Mouse (Mus musculus) limb, embryonic 14.5 days (tissue): Measurements from ENCODE around the gene Xylt1. TPM values are rescaled to one million over a fixed set of nuclear protein-coding genes. Genes with fewer than 3 reads are reported as not detected.

Experiments used
- ATAC-seq: fragments of 200-750 bp; cut with Nextera tagmentation; 2 replicates; pipeline ENCODE4 v1.8.0; 2017; ENCODE audit warnings: low read depth, moderate number of reproducible peaks, moderate TSS enrichment; ENCODE audit not compliant: low FRiP score
- DNase-seq: peaks from one replicate; pipeline ENCODE4 v3.0.0-alpha.2; 2015; ENCODE audit warnings: low spot score
- H3K27ac ChIP-seq: fragments of 300-500 bp; sonication (generic); replicated peaks from 2 replicates; pipeline ENCODE4 v1.5.1; 2014; ENCODE audit warnings: low read depth, mild to moderate bottlenecking, low read length, moderate library complexity, mixed read lengths
- H3K27me3 ChIP-seq: fragments of 300-500 bp; sonication (generic); 2 replicates; pipeline ENCODE4 v1.6.1; 2014; ENCODE audit warnings: low read length, mixed read lengths; ENCODE audit not compliant: control insufficient read depth, insufficient read depth
- H3K36me3 ChIP-seq: fragments of 300-500 bp; sonication (generic); 2 replicates; pipeline ENCODE4 v1.6.1; 2014; ENCODE audit warnings: mild to moderate bottlenecking, low read length, moderate library complexity, mixed read lengths; ENCODE audit not compliant: control insufficient read depth, insufficient read depth
- H3K4me1 ChIP-seq: fragments of 300-500 bp; sonication (generic); 2 replicates; pipeline ENCODE4 v1.6.1; 2014; ENCODE audit warnings: antibody characterized with exemption, low read length, mixed read lengths; ENCODE audit not compliant: control insufficient read depth, insufficient read depth
- H3K4me2 ChIP-seq: fragments of 300-500 bp; sonication (generic); replicated peaks from 2 replicates; pipeline ENCODE4 v1.6.1; 2014; ENCODE audit warnings: low read depth, mild to moderate bottlenecking, low read length, moderate library complexity; ENCODE audit not compliant: severe bottlenecking
- H3K4me3 ChIP-seq: fragments of 300-500 bp; sonication (generic); replicated peaks from 2 replicates; pipeline ENCODE4 v1.5.1; 2014; ENCODE audit warnings: low read length
- H3K9ac ChIP-seq: fragments of 300-500 bp; sonication (generic); 2 replicates; pipeline ENCODE4 v1.6.1; 2014; ENCODE audit warnings: mild to moderate bottlenecking, low read depth, low read length, moderate library complexity; ENCODE audit not compliant: severe bottlenecking
- H3K9me3 ChIP-seq: fragments of 300-500 bp; sonication (generic); 2 replicates; pipeline ENCODE4 v1.6.1; 2016; ENCODE audit warnings: low read length; ENCODE audit not compliant: control insufficient read depth
- POLR2A ChIP-seq: fragments of 200-500 bp; IDR thresholded peaks from 2 replicates; pipeline ENCODE4 v1.8.0; 2012; ENCODE audit warnings: inconsistent platforms, mild to moderate bottlenecking, moderate library complexity, borderline replicate concordance; ENCODE audit not compliant: insufficient read depth, insufficient read length; ENCODE audit errors: extremely low read depth
- WGBS: fragments of 180-500 bp; shearing (Covaris S2); extraction: QIAGEN DNeasy Blood & Tissue Kit; methylation state at CpG from one replicate; pipeline ENCODE4 v1.1.7; 2014; 5-methylcytosine and 5-hydroxymethylcytosine counted together
- polyA plus RNA-seq, 2 experiments: library from polyadenylated mRNA; depleted of rRNA in 1 of 2; stranded (reverse) in 1 of 2; unstranded in 1 of 2; fragments of >200 nt; fragmentation: Nextera tagmentation in 1 of 2; extraction: Ambion mirVana in 1 of 2; gene quantifications; 2 replicates each; pipeline versions ENCODE4 v1.2.1 to v1.2.3; 2012 to 2014

Gene Xylt1
- polyA plus RNA-seq, 2 experiments: 4.2 to 9.9 TPM

DNA sequence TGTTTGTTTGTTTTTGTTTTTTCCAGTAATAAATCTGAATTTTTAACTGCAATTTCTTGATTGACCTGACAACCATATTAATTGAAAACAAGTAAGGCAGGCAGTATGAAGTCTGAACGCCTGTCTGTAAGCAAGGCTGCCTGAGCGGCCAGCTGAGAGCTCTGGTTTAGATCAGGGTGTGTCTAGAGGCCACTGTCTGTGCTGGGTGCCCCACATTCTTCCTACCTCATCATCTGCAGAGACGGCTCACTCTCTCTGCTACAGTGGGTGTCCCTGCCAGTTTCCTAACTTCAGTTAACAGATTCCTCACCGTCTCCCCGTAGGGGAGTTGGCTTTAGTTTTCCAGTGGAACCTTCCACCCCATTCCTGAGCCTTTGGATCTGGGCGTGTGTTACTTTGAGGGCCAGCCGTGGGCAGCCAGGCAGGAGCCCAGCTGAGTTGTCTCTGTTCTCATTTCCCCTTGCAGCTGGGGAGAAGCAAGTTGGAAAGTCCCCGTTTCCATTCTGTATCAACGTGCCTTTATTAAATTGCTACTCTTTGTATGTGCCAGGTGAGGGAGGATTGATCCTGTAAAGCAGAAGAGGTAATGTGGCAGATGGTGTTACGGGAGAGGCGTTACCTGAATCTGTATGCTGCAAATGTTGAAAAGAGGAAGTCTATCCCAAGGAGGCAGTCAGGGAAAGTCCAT, 187.0 kb downstream of the Xylt1 start:
- no peaks in the 10 kb centered on the region for H3K9me3 ChIP-seq
- WGBS: 62% methylated on average over 11 of the region's 11 CpGs
- no peak for DNase-seq

GRCm38 (mm10) chr7:117571131-117571530, 190.4 kb downstream of the Xylt1 start:
- no peak overlapping the region for H3K9ac ChIP-seq
- no peak overlapping the region for H3K27ac ChIP-seq
- DNase-seq (no peak), ATAC-seq (no peak)
- TF ChIP-seq POLR2A: no peak
- no peak overlapping the region for H3K4me3 ChIP-seq
- peaks cover 9% of the 10 kb centered on the region; the same call in 1 of the 2 replicates for H3K4me1 ChIP-seq
- no peaks in the 10 kb centered on the region for H3K9me3 ChIP-seq
- H3K36me3 ChIP-seq: no peaks in the 10 kb centered on the region
- H3K27me3 ChIP-seq: no peaks in the 10 kb centered on the region
- WGBS: 82% methylated on average over 2 of the region's 2 CpGs
- no peak overlapping the region for H3K4me2 ChIP-seq

More for the DNA sequence above, 187.0 kb downstream of the Xylt1 start:
- H3K4me3 ChIP-seq: no peak overlapping the region
- H3K4me2 ChIP-seq: no peak overlapping the region
- no peak overlapping the region for H3K27ac ChIP-seq
- no peak; the same call in 1 of the 2 replicates for ATAC-seq
- H3K36me3 ChIP-seq: no peaks in the 10 kb centered on the region
- H3K4me1 ChIP-seq: peaks cover 9% of the 10 kb centered on the region; the same call in 1 of the 2 replicates
- H3K9ac ChIP-seq: no peak overlapping the region
- no peak for TF ChIP-seq POLR2A
- H3K27me3 ChIP-seq: no peaks in the 10 kb centered on the region

DNA sequence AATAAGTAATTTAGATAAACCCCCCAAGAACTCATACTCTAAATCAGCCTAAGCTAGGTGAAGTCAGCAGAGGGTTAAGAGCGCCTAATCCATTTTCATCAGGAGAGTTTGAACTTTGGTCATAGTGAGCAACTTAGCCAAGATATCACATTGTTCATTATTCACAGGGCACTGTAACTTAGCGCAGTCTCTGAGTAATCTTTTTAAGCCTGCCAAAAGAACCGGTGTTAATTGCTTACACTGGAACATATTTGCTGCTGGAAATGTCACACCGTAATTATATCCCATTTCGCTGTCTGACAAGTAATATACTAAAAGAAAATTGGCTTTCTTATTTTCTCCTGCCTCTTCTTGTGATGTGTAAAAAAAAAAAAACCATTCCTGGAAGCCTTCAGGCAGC, 190.9 kb downstream of the Xylt1 start:
- Histone ChIP-seq H3K27me3 (no peaks in the 10 kb centered on the region), H3K36me3 (no peaks in the 10 kb centered on the region), H3K4me3 (no peak overlapping the region), H3K27ac (no peak overlapping the region), H3K9me3 (no peaks in the 10 kb centered on the region), H3K4me1 (peaks cover 9% of the 10 kb centered on the region; the same call in 1 of the 2 replicates), H3K4me2 (no peak overlapping the region), H3K9ac (no peak overlapping the region)
- DNase-seq: no peak
- ATAC-seq: no peak
- no peak for TF ChIP-seq POLR2A
- 58% methylated on average over 5 of the region's 5 CpGs for WGBS

GRCm38 (mm10) chr7:117573170-117573569, 192.4 kb downstream of the Xylt1 start:
- WGBS: 39% methylated on average over 6 of the region's 6 CpGs
- Histone ChIP-seq H3K4me2 (no peak overlapping the region), H3K4me1 (peaks cover 9% of the 10 kb centered on the region; the same call in 1 of the 2 replicates), H3K4me3 (no peak overlapping the region), H3K27me3 (no peaks in the 10 kb centered on the region), H3K9me3 (no peaks in the 10 kb centered on the region), H3K36me3 (no peaks in the 10 kb centered on the region), H3K27ac (no peak overlapping the region), H3K9ac (no peak overlapping the region)
- no peak for TF ChIP-seq POLR2A
- DNase-seq: no peak
- ATAC-seq: no peak

DNA sequence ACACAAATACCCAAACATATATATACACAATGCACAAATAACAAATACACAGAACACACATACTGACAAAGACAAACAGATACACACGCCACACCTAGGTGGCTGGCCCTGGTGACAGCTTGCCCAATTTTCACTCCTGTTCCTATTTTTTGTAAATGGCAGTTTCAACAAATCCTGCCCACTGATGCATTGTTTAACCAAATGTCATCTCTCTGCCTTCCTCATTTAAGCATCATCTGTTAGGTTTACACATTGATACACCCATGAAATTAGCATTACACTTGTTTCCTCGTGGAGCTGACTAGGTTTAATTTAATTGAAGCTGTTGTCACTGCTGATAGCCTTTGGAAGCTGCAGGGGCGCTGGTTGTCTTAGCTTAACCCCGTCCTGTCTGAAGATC, 194.6 kb downstream of the Xylt1 start:
- no peak for TF ChIP-seq POLR2A
- Histone ChIP-seq H3K4me3 (no peak overlapping the region), H3K27ac (no peak overlapping the region), H3K4me2 (no peak overlapping the region), H3K36me3 (no peaks in the 10 kb centered on the region), H3K4me1 (peaks cover 9% of the 10 kb centered on the region; the same call in 1 of the 2 replicates), H3K9ac (no peak overlapping the region), H3K27me3 (no peaks in the 10 kb centered on the region), H3K9me3 (no peaks in the 10 kb centered on the region)
- ATAC-seq: no peak
- 51% methylated on average over 4 of the region's 4 CpGs for WGBS
- no peak for DNase-seq

- WGBS: 91% methylated on average over 6 of the region's 6 CpGs
These were observed 196.3 kb downstream of the Xylt1 start for GRCm38 (mm10) chr7:117577035-117577434.

More at GRCm38 (mm10) chr7:117577035-117577434, 196.3 kb downstream of the Xylt1 start:
- ATAC-seq (no peak), DNase-seq (no peak)
- Histone ChIP-seq H3K4me2 (no peak overlapping the region), H3K4me3 (no peak overlapping the region), H3K27me3 (no peaks in the 10 kb centered on the region), H3K4me1 (peaks cover 1% of the 10 kb centered on the region; the same call in 1 of the 2 replicates), H3K9me3 (no peaks in the 10 kb centered on the region), H3K27ac (no peak overlapping the region), H3K9ac (no peak overlapping the region), H3K36me3 (no peaks in the 10 kb centered on the region)
- no peak for TF ChIP-seq POLR2A
